ENCODE assay signal across 25 mouse cellular contexts in the genomic region with DNA sequence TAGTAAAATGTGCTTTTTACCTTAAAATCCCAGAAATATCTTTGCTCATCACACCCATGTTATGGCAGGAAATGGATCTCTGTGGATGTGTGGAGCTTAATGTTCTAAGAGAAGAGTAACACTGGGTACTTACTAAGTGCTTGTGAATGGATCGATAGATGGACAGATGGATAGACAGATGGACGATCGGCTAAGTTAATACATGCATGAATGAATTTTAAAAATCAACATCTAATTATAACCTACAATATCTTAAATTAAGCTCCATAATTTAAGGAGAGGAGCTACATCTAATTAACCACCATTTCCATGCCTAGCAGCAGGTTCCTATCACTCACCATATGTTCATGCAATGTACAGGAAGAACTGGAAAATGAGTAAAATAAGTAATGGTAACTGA.
"Had no signal": no experiment of that assay in that cellular context is flagged by ENCODE, and none has a peak within 500 bp of the region (broad histone marks: within the 10 kb centered on the region; RNA-seq: fewer than 3 reads in every experiment).

No protein-coding gene starts in this region.

- H3K4me1 ChIP-seq: kidney, embryonic 15.5 days; limb, embryonic 10.5 days; limb, embryonic 13.5 days; liver, embryonic 12.5 days; liver, embryonic 15.5 days; lung, embryonic 15.5 days; megakaryocyte, embryonic 14.5 days; midbrain, embryonic 10.5 days; midbrain, embryonic 13.5 days; neural tube, embryonic 13.5 days had no signal

- H3K4me2 ChIP-seq: kidney, embryonic 15.5 days; limb, embryonic 13.5 days; liver, embryonic 12.5 days; liver, embryonic 15.5 days; lung, embryonic 15.5 days; midbrain, embryonic 13.5 days; neural tube, embryonic 13.5 days had no signal

- DNase-seq: kidney, adult 11 months; kidney, adult 8-10 months; kidney, postnatal 10 days; kidney, postnatal 36 days; liver; lung, adult 18-20 months; lung, postnatal 10 days; lung, postnatal 36 days; right cerebral cortex, adult 18-20 months; right cerebral cortex, postnatal 14 days; right cerebral cortex, postnatal 4 days; thymus, postnatal 25 days had no signal

- H3K9me3 ChIP-seq: limb, embryonic 10.5 days; liver, embryonic 12.5 days; liver, embryonic 15.5 days; lung, embryonic 15.5 days; midbrain, embryonic 10.5 days had no signal

- ATAC-seq: liver, embryonic 12.5 days; midbrain, embryonic 13.5 days; midbrain, embryonic 16.5 days had no signal

- H3K27me3 ChIP-seq: kidney, embryonic 15.5 days; limb, embryonic 13.5 days; liver, embryonic 12.5 days; lung, embryonic 15.5 days; megakaryocyte, embryonic 14.5 days; midbrain, embryonic 13.5 days; neural tube, embryonic 13.5 days had no signal

- H3K27ac ChIP-seq: kidney, embryonic 15.5 days; limb, embryonic 10.5 days; limb, embryonic 13.5 days; liver, embryonic 12.5 days; liver, embryonic 15.5 days; lung, embryonic 15.5 days; midbrain, embryonic 10.5 days; midbrain, embryonic 13.5 days; neural tube, embryonic 13.5 days; stomach, postnatal 0 days had no signal

- H3K4me3 ChIP-seq: kidney, embryonic 15.5 days; limb, embryonic 10.5 days; limb, embryonic 13.5 days; liver, embryonic 12.5 days; liver, embryonic 15.5 days; lung, embryonic 15.5 days; megakaryocyte, embryonic 14.5 days; midbrain, embryonic 10.5 days; midbrain, embryonic 13.5 days; myocyte; neural tube, embryonic 13.5 days had no signal

- H3K9ac ChIP-seq: kidney, embryonic 15.5 days; limb, embryonic 13.5 days; liver, embryonic 12.5 days; liver, embryonic 15.5 days; lung, embryonic 15.5 days; midbrain, embryonic 13.5 days; neural tube, embryonic 13.5 days had no signal

- H3K36me3 ChIP-seq: kidney, embryonic 15.5 days; limb, embryonic 10.5 days; limb, embryonic 13.5 days; liver, embryonic 12.5 days; liver, embryonic 15.5 days; lung, embryonic 15.5 days; midbrain, embryonic 10.5 days; midbrain, embryonic 13.5 days; neural tube, embryonic 13.5 days had no signal
